Mouse (Mus musculus): Measurements from ENCODE around the gene Spint1. TPM values are rescaled to one million over a fixed set of nuclear protein-coding genes. Genes with fewer than 3 reads are reported as not detected.

Spint1 gene
- 0.26 and 0.74 TPM in 2 replicates for polyA plus RNA-seq (2014; fragmentation: Nextera tagmentation; extraction: Ambion mirVana)

DNA sequence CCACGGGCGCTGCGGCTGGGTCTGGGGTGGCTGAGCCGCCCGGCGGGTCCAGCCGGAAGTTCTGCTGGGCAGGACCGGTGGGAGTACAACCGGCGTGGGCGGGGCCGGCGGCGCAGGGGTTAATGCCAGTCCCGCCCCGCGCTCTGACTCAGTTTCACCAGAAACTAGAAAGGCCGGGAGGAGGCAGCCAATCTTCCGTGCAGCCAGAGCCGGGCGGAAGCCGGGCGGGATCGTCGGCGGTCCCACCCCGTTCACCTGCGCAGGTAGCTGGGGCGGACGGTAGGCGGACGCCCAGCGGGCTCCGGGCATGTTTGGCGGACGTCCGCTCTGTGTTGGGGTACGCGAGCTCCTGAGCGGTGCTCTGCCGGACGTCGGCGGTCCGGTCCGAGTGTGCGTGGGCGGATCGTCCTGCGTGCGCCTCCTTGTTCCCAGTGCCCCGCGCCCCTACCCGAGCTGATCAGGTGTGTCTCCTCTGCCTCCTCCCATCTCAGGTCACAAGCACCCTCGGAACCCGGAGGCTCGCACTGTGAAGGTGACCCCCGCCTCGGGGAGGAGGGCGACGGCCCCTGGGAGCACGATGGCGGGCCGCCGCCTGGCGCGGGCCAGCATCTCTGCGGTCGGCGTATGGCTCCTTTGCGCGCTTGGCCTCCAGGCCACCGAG, at the start of gene Spint1:
Gene Spint1, plus strand, starts transcription at position 153 of the 661 bp plus-strand sequence.
- Histone ChIP-seq H3K36me3 (ENCODE audit: control insufficient read depth, insufficient read depth, low read length) (no peaks in the 10 kb centered on the region), H3K4me1 (ENCODE audit: control insufficient read depth, insufficient read depth, low read length) (peaks cover 7% of the 10 kb centered on the region), H3K27ac (replicated peaks; ENCODE audit: low read depth, low read length) (no peak within 1 kb of the TSS), H3K4me3 (replicated peaks; ENCODE audit: low read depth, low read length) (peak within 1 kb of the TSS; percentile 34), H3K27me3 (ENCODE audit: control insufficient read depth, insufficient read depth, low read length) (peaks cover 45% of the 10 kb centered on the region), H3K9me3 (ENCODE audit: control insufficient read depth, low read length) (no peaks in the 10 kb centered on the region), H3K4me2 (ENCODE audit: low read length) (peak within 1 kb of the TSS; percentile 56), H3K9ac (replicated peaks; ENCODE audit: low read length) (peak within 1 kb of the TSS; percentile 23)
- DNase-seq (peak; percentile 7), ATAC-seq (ENCODE audit: low FRiP score, low TSS enrichment) (no peak)
- under 1% methylated on average over 72 of the region's 73 CpGs for WGBS

DNA sequence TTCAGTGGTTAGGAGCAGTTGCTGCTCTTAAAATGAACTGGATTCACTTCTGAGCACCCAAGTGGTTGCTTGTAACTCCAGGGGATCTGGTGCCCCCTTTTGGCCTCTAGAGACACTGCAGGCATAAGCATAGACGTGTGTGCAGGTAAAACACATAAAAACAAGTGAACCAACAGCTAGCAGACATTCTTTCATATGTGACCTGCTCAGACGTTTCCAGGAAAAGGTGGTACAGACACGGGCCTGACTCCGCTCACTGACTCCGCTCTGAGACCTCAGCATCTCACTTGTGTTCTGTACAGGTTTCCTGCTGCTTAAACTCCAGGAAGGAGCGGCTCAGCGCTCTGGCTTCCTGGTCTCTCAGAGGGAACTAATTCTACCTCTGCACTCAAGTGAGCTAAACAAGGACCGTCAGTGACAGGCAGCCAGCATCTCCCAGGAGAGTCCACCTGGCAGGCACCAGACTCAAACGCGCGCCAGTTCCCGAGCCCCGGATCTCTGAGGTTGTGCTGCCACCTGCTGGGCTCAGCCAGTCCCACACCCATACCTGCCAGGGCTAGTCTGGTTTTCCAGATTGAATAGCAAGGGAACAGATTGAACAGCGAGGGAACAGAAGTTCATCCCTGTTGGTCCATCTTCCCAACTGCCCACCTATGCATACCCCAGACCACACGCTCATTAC, 48.0 kb upstream of the Spint1 start:
- Histone ChIP-seq H3K4me3 (replicated peaks; ENCODE audit: low read depth, low read length) (peak overlapping the region; percentile 20; the same call in 1 of the 2 replicates), H3K27me3 (ENCODE audit: control insufficient read depth, insufficient read depth, low read length) (no peaks in the 10 kb centered on the region), H3K4me1 (ENCODE audit: control insufficient read depth, insufficient read depth, low read length) (0 out of 2 replicates have a peak, but pooled peaks cover 3% of the 10 kb centered on the region), H3K4me2 (ENCODE audit: low read length) (peak overlapping the region; percentile 53), H3K9me3 (ENCODE audit: control insufficient read depth, low read length) (no peaks in the 10 kb centered on the region), H3K36me3 (ENCODE audit: control insufficient read depth, insufficient read depth, low read length) (peaks cover 17% of the 10 kb centered on the region), H3K27ac (replicated peaks; ENCODE audit: low read depth, low read length) (no peak overlapping the region), H3K9ac (replicated peaks; ENCODE audit: low read length) (no peak overlapping the region; the same call in 1 of the 2 replicates)
- DNase-seq (peak; percentile 90), ATAC-seq (ENCODE audit: low FRiP score, low TSS enrichment) (peak; percentile 76; the same call in 1 of the 2 replicates)
- 9% methylated on average over 15 of the region's 15 CpGs for WGBS

- Histone ChIP-seq H3K27ac (replicated peaks; ENCODE audit: low read depth, low read length) (no peak overlapping the region), H3K4me3 (replicated peaks; ENCODE audit: low read depth, low read length) (no peak overlapping the region), H3K27me3 (ENCODE audit: control insufficient read depth, insufficient read depth, low read length) (no peaks in the 10 kb centered on the region), H3K4me1 (ENCODE audit: control insufficient read depth, insufficient read depth, low read length) (0 out of 2 replicates have a peak, but pooled peaks cover 3% of the 10 kb centered on the region), H3K4me2 (ENCODE audit: low read length) (no peak overlapping the region), H3K9me3 (ENCODE audit: control insufficient read depth, low read length) (no peaks in the 10 kb centered on the region), H3K36me3 (ENCODE audit: control insufficient read depth, insufficient read depth, low read length) (peaks cover 3% of the 10 kb centered on the region; the same call in 1 of the 2 replicates), H3K9ac (replicated peaks; ENCODE audit: low read length) (no peak overlapping the region)
- DNase-seq (no peak), ATAC-seq (ENCODE audit: low FRiP score, low TSS enrichment) (no peak)
- WGBS: 87% methylated on average over 5 of the region's 5 CpGs
Measured at GRCm38 (mm10) chr2:119190969-119191368, 46.2 kb upstream of the Spint1 start.

DNA sequence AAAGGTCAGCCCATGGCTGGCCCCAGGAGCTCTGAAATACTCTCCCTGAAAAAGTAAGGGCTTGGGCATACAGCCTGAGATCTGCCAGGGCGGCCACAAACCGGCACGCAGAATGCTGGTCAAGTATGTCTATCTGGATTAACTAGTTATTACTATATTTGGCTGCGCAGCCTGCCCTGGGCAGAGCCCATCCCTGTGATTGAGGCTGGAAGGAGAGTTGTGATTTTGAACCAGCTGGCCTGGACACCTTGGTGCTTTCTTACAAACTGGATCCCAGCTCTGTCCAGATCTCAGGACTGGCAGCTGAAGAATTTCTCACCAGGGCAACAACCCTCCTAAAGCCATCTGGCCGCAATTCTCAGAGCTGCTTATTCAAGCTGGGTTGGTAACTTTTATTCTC, 43.0 kb upstream of the Spint1 start:
- H3K27ac ChIP-seq (replicated peaks; ENCODE audit: low read depth, low read length): no peak overlapping the region
- 0 out of 2 replicates have a peak, but pooled peaks cover 2% of the 10 kb centered on the region for H3K4me1 ChIP-seq (ENCODE audit: control insufficient read depth, insufficient read depth, low read length)
- H3K4me2 ChIP-seq (ENCODE audit: low read length): no peak overlapping the region
- no peak overlapping the region for H3K9ac ChIP-seq (replicated peaks; ENCODE audit: low read length)
- H3K9me3 ChIP-seq (ENCODE audit: control insufficient read depth, low read length): no peaks in the 10 kb centered on the region
- ATAC-seq (ENCODE audit: low FRiP score, low TSS enrichment): no peak
- no peak for DNase-seq
- WGBS: 87% methylated on average over 5 of the region's 5 CpGs
- H3K4me3 ChIP-seq (replicated peaks; ENCODE audit: low read depth, low read length): no peak overlapping the region
- no peaks in the 10 kb centered on the region for H3K36me3 ChIP-seq (ENCODE audit: control insufficient read depth, insufficient read depth, low read length)
- H3K27me3 ChIP-seq (ENCODE audit: control insufficient read depth, insufficient read depth, low read length): no peaks in the 10 kb centered on the region

DNA sequence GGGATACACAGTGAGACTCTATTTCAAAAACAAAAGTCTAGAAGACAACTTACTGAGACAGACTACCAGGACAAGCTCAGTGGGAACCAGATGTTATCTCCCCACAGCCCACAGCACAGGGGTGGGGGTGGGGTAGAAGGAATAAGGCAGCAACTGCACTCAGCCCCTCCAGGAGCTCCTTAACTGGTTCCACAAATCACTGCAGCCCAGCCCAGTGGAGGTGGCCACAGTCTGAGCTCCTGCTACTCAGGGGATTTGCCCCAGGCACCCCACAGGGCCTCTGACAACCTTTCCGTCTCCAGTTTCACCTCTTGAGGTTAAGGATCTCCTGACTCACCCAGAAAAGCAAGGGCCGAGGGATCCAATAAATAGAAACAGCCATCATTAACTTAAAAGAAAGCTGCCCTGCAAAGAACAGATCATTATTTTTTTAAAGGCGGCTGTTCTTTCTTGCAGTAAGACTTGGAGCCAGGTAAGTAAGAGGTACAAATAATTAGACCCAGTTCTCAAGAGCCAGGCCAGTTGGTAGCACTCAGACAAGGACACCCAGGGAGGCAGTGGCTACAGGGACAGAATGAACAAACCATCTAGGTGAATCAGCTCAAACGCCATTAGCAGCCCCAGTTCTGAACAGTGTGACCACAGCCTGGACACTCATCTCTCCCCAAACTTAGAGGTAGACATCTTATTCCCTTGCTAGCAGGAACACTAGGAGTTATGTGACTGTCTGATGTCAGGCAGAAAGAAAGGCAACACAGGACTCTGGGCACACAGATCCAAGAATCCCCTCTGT, 40.6 kb upstream of the Spint1 start:
- no peak for ATAC-seq (ENCODE audit: low FRiP score, low TSS enrichment)

GRCm38 (mm10) chr2:119197493-119197892, 39.7 kb upstream of the Spint1 start:
- no peak overlapping the region for H3K4me3 ChIP-seq (replicated peaks; ENCODE audit: low read depth, low read length)
- H3K4me1 ChIP-seq (ENCODE audit: control insufficient read depth, insufficient read depth, low read length): no peaks in the 10 kb centered on the region
- DNase-seq (no peak), ATAC-seq (ENCODE audit: low FRiP score, low TSS enrichment) (no peak)
- no peaks in the 10 kb centered on the region for H3K27me3 ChIP-seq (ENCODE audit: control insufficient read depth, insufficient read depth, low read length)
- WGBS: 77% methylated on average over 1 of the region's 1 CpGs
- no peaks in the 10 kb centered on the region for H3K9me3 ChIP-seq (ENCODE audit: control insufficient read depth, low read length)
- H3K27ac ChIP-seq (replicated peaks; ENCODE audit: low read depth, low read length): no peak overlapping the region
- H3K9ac ChIP-seq (replicated peaks; ENCODE audit: low read length): no peak overlapping the region
- H3K36me3 ChIP-seq (ENCODE audit: control insufficient read depth, insufficient read depth, low read length): no peaks in the 10 kb centered on the region
- H3K4me2 ChIP-seq (ENCODE audit: low read length): no peak overlapping the region

More for the DNA sequence above, 40.6 kb upstream of the Spint1 start:
- no peaks in the 10 kb centered on the region for H3K36me3 ChIP-seq (ENCODE audit: control insufficient read depth, insufficient read depth, low read length)
- DNase-seq: no peak
- WGBS: 42% methylated on average over 4 of the region's 4 CpGs
- H3K9me3 ChIP-seq (ENCODE audit: control insufficient read depth, low read length): no peaks in the 10 kb centered on the region
- H3K9ac ChIP-seq (replicated peaks; ENCODE audit: low read length): no peak overlapping the region
- no peak overlapping the region for H3K27ac ChIP-seq (replicated peaks; ENCODE audit: low read depth, low read length)
- no peaks in the 10 kb centered on the region for H3K27me3 ChIP-seq (ENCODE audit: control insufficient read depth, insufficient read depth, low read length)
- no peak overlapping the region for H3K4me3 ChIP-seq (replicated peaks; ENCODE audit: low read depth, low read length)
- no peaks in the 10 kb centered on the region for H3K4me1 ChIP-seq (ENCODE audit: control insufficient read depth, insufficient read depth, low read length)
- no peak overlapping the region for H3K4me2 ChIP-seq (ENCODE audit: low read length)

DNA sequence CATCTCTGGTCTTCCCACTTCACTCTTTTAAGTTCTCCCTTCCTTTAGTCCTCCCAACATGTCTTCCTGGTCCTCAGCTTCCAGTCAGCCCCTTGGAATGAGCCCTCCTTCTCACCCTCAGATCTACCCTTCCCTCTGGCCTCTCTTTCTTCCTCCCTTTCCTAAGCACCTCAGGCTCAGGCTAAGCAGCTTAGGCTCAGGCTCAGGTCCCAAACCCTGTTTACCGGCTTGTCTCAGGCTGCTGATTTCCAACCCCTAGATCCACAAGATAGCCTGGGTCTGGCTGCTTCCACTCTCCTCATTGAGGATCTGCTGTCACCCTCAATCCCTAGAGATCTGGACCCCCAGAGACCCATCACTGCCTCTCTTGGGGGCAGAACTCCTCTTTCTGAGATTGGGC, 39.1 kb upstream of the Spint1 start:
- Histone ChIP-seq H3K9me3 (ENCODE audit: control insufficient read depth, low read length) (no peaks in the 10 kb centered on the region), H3K27me3 (ENCODE audit: control insufficient read depth, insufficient read depth, low read length) (no peaks in the 10 kb centered on the region), H3K4me1 (ENCODE audit: control insufficient read depth, insufficient read depth, low read length) (no peaks in the 10 kb centered on the region), H3K27ac (replicated peaks; ENCODE audit: low read depth, low read length) (no peak overlapping the region), H3K4me3 (replicated peaks; ENCODE audit: low read depth, low read length) (no peak overlapping the region), H3K9ac (replicated peaks; ENCODE audit: low read length) (no peak overlapping the region), H3K4me2 (ENCODE audit: low read length) (no peak overlapping the region), H3K36me3 (ENCODE audit: control insufficient read depth, insufficient read depth, low read length) (no peaks in the 10 kb centered on the region)
- 8% methylated on average over 1 of the region's 1 CpGs for WGBS
- DNase-seq: no peak
- no peak for ATAC-seq (ENCODE audit: low FRiP score, low TSS enrichment)

- Histone ChIP-seq H3K27me3 (ENCODE audit: control insufficient read depth, insufficient read depth, low read length) (no peaks in the 10 kb centered on the region), H3K9me3 (ENCODE audit: control insufficient read depth, low read length) (no peaks in the 10 kb centered on the region), H3K27ac (replicated peaks; ENCODE audit: low read depth, low read length) (no peak overlapping the region), H3K4me1 (ENCODE audit: control insufficient read depth, insufficient read depth, low read length) (no peaks in the 10 kb centered on the region), H3K4me2 (ENCODE audit: low read length) (no peak overlapping the region), H3K9ac (replicated peaks; ENCODE audit: low read length) (no peak overlapping the region), H3K36me3 (ENCODE audit: control insufficient read depth, insufficient read depth, low read length) (no peaks in the 10 kb centered on the region), H3K4me3 (replicated peaks; ENCODE audit: low read depth, low read length) (no peak overlapping the region)
- WGBS: 18% methylated on average over 3 of the region's 3 CpGs
- DNase-seq (peak; percentile 18), ATAC-seq (ENCODE audit: low FRiP score, low TSS enrichment) (no peak)
Measured at GRCm38 (mm10) chr2:119198934-119199333, 38.2 kb upstream of the Spint1 start.
